Mouse (Mus musculus): Measurements from ENCODE around the gene Hid1.

Hid1 gene

DNA sequence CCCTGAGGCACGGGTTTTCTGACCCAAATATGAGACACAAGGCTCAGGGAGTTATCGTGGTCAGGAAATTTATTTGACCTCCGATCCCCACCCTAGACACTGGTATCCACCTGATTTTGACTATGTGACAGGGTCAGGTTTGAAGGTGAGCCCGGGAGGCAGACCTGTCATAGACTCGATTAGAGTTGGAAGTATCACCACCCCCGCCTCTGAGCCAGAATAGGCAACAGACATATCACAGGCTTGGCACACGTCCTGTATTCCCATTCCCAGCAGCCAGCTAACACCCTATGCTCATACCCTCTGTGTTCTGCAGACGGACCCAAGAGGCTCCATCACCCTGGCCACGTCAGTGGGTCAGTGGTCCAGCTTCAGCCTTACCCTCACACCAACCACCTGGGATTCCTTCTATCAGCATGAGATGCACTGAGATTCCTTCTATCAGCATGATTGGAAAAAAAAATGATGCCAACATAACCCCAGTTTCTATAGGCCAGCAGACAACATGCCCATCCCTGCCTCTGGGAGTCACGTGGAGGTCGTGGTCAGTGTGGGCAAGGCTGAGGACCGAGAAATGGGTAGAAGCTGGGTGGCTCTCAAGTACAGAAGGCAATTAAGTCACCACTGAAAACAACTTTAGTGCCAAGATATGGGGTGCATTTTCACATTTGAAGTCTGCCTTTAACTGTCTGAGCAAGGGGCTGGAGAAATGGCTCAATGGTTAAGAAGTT, 7.3 kb upstream of the Hid1 start:
- DNase-seq (ENCODE audit: low read depth, low spot score): no peak

DNA sequence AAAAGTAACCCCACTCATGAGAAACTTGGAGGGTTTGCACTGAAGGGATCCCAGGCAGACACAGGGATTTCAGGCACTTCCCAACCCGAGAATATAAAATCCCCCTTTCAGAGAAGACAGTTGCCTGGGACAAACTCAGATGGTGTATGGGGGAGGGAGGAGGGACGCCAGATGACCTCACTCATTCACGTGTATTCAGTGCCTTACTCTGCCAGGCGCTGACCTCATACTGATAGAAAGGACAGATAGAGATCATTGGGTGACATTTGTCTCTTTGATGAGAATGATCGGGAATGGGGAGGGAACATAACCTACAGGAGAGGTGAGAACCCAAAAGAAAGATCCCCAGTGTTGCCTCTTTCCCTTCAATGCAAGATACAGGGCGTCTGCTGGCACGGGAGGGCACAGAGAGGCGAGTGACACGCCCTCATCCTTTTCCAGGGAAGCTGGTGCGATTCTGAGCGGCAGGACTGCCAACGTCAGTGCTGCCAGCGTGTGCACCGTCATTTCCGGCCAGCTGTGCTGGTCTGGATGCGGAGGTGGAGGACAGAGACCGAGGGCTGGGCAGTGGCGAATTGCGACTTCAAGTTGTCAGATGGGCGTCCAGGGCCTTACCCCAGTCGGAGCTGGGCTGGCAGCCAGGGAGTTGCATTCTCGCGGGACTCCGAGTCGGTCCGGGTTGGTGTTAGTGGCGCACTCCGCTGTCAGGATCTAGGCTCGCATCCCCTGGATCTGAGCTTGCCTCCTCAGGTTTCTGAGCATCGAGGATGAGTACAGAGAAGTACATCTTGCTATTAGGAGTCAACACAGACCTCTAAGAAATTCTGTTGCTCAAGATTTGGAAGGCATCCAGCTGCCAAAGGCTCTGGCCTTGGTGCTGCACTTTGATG, 6.5 kb upstream of the Hid1 start:
- DNase-seq (ENCODE audit: low read depth, low spot score): peak; percentile 26

DNA sequence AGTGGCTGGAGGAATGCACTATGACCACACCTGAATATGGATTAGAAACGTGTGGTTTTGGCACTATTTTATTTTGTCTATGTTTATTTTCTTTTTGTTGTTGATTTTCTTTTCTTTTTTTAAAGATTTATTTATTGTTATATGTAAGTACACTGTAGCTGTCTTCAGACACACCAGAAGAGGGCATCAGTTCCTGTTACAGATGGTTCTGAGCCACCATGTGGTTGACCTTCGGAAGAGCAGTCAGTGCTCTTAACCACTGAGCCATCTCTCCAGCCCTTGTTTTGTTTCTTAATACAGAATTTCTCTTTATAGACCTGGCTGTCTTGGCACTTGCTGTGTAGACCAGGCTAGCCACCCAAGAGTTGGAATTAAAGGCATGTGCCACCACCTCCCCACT, 5.2 kb upstream of the Hid1 start:
- no peak for DNase-seq (ENCODE audit: low read depth, low spot score)

DNA sequence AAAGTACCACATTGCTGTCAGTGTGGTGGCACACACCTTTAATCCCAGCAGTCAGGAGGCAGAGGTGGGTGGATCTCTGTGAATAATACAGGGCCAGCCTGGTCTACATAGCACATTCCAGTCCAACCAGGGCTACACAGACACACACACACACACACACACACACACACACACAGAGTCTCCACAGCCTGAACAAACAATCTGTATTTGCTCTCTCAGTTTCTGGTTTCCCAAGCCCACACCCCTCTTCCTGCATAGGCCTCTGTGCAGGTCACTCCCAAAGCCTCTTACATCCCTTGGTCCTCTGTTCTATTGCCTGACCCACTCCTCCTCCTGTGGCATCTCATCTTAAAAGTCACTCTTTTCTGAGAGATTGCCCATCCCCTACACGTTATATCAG, 4.5 kb upstream of the Hid1 start:
- DNase-seq (ENCODE audit: low read depth, low spot score): no peak

DNA sequence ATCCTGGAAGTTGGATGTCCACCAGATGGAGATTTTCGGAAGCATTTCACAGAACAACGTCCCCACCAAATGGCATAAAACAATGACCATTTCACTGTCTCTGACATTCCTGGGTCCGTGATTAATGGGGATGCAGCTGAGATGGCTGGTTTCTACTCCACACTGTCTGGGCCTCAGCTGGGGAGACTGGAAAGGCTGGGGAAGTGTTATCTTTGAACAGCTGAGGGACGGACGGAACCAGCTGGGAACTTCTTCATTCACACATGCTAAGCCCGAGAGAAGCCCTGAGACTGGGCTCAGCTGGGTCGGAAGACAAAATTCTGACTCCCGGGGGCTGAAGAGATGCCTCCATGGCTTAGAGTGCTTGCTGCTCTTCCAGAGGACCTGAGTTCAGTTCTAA, 3.8 kb upstream of the Hid1 start:
- no peak for DNase-seq (ENCODE audit: low read depth, low spot score)

DNA sequence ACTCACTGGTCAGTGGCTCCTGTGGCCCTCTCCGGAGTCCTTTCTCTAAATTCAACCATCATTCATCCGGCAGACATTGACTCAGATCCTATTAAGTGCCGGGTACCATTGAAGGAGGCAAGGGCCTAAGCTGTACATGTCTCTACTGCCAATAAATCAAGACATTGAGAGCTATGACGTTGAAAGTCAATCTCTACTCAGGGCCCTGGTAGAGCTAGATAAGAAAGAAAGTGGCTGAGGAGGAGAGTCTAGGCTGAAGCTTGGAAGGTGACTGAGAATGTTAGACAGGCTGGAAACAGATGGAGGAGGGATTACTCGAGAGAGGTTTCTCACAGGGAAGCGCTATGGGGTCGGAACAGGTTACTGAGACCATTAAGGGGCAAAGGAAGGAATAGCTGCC, 2.8 kb upstream of the Hid1 start:
- no peak for DNase-seq (ENCODE audit: low read depth, low spot score)

DNA sequence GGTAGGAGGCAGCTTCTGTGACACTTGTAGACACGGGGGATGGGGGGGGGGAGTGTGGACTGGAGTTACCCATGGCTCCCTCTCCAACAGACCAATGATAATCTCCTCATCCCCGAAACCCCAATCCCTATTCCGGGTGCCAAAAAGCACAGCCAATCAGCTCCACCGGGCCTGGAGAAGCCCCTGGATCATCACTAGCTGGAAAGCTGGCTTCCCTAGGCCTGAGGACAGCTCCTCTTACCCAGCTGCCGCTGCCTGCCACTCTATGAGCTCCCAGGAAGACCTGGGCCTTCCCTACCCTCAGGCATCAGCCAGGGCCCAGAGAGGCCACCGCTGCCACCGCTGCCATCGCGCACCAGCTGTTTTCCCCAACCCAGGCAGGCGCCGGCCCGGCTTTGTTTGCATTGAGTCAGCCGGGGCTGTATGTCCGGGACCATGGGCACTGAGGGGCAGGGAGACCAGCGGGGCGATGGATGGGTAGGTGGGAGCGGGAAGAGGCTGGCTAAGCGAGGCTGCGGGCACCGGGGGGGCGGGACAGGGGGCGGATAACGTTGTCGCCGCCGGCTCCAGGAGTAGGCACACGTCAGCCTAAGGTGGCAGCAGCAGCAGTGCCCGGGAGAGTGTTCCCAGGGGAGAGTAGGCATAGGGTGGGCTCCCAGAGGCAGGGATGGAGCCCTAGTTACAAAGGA, 706 bp downstream of the Hid1 start:
- DNase-seq (ENCODE audit: low read depth, low spot score): peak; percentile 39

DNA sequence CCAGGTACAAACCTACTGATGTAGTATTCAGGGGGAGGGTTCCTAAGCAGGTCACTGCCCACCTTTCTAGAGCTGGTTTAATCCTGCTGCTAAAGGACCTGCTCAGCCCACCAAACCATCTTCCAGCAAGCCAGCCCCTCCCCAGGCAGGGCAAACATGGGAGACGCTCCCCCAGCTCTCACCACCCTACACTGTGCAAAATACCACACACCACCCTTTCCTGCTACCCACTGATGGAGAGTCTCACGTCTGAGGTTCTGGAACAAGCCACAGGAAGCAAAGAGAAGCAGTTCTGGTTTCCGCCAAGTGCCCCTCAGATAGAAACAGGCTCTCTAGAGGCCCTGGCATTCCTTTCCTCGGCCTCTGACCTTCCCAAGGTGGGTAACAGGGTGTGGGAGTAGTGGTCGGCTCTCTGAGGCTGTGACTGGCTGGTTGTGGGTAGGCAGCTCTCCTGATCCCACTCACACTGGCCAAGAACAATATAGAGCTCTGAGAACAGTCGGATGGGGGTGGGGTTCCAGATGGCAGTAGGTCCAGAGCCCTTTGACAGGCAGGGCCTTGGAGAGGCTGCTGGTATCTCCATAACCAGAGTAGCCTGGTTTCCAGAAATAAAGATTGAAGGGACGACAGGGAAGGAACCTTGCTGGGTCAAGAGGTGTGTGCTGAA, 1.4 kb downstream of the Hid1 start:
- no peak for DNase-seq (ENCODE audit: low read depth, low spot score)

DNA sequence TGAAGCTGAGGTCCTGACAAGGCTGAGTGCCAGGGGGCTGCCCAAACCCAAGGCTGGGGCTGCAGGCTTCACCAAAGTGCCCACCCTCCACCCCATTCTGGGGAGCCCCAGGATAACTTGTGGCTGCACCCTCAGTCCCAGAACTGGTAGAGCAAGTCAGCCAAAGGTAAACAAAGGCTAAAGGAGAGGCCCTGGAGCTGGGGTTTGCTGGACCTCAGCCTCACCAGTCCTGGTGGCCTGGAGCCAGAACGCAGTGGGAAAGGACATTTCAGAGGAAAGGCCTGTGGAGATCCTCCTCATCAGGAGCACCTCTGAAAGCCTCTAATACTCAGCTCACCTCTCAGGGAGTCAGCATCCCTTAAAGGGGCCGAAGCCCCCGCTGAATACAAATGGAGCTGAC, 3.4 kb downstream of the Hid1 start:
- no peak for DNase-seq (ENCODE audit: low read depth, low spot score)

DNA sequence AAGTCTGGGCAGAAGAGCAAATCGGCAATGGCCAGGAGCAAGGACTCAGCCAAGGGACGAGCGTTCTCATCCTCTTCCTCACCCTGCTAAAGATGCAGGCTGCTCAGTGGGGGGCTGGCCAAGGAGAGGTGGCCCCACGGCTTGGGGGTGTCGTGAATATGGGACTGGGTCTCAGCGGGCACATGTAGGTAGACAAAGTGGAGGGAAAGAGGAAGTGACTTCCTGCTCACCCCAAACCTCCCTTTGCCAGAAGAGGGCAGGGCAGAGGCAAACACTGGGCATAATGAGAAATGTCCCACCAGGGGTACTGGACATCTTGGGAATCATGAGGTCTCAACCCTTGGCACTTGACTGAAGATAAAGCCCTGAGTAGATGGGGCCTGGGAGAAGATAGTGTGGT, 7.8 kb downstream of the Hid1 start:
- DNase-seq (ENCODE audit: low read depth, low spot score): no peak

DNA sequence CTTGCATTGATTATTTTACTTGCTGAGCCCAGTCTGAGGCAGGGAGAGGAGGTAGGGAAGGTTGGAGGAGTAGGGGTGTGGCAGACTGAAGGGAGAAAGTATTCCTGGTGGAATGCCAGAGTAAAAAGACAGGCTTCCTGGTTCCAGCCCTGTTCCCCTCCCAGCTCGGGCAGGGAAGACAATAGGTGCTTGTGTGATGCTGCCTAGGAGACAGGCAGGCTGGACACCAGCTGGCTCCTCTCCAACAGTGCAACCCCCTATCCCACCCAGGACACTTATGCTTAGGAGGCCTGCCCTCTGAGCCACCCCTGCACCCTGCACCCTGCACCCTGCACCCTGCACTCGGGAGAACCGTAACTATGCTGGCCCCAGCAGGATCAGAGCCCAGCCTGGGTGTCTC, 8.3 kb downstream of the Hid1 start:
- no peak for DNase-seq (ENCODE audit: low read depth, low spot score)

DNA sequence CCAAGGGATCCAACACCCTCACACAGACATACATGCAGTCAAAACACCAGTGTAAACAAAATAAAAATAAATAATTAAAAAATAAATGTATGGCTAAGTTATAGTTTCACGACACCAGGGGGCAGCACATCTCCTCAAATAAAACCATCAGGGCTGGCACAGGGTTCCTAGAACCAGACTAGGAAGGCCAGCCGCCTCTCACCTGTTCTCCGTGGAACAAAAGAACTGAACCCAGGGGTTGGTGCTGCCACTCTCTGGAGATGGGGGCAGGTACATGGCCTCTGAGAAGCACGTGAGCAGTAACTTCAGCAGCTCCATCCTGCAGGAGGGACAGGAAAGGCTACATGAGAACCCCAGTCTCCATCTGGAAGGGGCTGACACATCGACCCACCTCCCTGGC, 9.1 kb downstream of the Hid1 start:
- peak; percentile 89 for DNase-seq (ENCODE audit: low read depth, low spot score)

DNA sequence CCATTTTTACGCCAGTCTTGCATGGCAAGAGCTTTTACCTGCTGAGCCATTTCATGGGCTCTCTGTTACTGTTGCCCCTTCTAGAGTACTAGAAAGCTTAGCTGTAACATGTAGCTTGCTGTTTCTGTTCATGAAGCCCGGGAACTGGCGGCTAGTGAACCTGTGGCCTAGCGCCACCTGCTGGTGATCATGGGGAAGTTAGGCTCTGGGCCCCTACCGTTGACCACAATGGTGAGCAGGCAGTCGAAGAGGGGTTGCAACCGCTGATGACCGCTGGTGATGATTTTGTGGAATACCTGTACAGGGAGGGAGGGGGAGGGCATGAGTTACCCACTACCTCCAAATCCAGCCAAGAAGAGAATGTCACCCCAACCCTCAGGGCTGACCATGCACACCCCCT, 13.4 kb downstream of the Hid1 start:
- DNase-seq (ENCODE audit: low read depth, low spot score): peak; percentile 89

DNA sequence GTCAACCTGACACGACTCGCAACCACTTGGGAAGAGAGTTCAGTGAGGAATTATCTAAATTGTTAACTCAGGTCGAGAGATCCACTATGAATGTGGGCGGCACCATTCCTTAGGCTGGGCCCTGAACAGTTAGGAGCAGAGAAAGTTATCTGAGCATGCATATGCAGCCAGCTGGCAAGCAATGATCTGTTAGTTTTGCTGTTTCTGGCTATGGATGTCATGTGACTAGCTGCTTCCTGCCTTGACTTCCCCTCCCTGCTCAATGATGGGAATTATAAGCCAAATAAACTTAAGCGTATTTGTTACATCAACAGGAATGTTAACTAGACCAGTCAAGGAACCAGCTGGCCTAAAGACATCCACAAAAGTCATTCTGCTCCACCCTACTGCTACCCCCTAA, 14.2 kb downstream of the Hid1 start:
- DNase-seq (ENCODE audit: low read depth, low spot score): no peak

DNA sequence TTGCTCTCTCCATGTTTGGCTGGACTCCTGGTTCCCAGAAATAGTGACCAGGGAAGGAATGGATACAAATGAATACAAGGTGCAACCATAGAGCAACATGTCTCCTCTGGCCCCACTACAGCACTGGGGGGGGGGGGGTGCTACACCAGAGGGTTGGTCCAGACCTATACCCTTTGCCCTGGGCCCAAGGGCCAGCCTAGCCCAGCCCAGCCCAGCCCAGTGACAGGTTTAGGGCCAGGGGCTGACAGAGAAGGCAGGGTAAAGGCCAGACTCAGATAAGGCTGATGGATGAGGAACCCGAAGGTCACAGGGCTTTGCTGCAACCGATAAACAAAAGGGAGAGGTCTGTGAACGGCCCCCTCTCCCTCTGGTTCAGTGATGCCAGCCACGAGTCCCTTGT, 17.6 kb downstream of the Hid1 start:
- no peak for DNase-seq (ENCODE audit: low read depth, low spot score)

DNA sequence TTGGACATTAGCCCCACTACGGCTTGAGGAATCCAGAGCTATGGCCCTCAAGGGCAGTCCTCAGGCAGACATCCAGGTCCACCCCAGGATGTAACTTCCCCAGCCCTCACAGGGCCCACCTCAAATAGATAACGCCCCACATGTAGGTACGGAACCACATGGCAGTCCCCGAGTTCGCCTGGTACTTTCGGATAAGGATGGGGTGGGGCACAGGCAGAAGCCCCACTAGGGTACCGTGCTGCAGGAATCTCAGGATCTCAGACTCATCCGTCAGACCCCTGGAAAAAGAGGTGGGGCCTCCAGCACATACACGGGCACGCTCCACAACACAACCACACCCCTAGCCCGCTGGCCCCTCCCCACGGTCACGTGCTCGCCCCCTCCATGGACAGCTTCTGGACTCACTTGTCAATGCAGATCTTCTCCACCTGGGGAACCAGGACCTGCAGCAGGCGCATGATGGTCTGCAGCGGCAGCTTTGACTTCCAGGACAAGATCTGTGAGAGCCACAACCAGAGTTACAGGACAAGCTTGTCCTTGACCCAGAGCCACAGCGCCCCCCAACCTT, 18.8 kb downstream of the Hid1 start:
- DNase-seq (ENCODE audit: low read depth, low spot score): no peak

DNA sequence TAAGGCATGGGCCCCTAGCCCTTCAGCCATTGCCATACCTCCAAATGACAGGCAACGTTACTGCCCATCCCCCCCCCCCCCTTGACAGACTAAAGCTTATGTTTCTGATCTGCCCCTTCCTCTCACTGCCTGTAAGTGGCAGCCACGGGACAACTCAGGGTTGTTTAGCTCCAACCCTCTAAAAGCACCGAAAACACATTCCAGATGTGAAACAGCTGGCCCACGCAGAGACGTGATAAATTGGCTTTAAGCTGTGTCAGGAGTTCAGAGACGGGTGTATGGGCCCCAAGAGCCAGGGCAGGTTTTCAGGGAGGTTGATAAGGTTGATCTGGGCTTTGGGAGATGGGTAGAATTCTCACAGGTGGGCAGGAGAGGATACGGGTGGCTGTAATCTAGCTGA, 22.0 kb downstream of the Hid1 start:
- no peak for DNase-seq (ENCODE audit: low read depth, low spot score)

DNA sequence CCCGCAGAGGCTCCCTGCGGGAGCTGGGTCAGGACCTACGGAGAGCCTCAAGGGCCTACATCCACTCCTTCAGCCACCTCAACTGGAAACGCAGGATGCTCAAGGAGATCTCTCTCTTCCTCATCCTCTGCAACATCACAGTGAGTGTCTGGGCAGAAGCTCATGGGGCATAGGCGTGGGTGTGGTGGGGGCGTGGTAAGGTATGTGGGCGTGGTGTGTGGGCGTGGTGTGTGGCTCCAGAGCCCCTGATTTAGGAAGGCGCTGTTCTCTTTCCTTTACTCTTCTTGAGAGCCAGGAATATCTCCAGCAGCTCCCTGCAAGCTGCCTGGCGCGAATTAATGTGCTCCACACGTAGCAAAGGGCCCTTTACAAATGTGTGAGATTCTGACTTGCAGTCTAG, 22.6 kb downstream of the Hid1 start:
- no peak for DNase-seq (ENCODE audit: low read depth, low spot score)

DNA sequence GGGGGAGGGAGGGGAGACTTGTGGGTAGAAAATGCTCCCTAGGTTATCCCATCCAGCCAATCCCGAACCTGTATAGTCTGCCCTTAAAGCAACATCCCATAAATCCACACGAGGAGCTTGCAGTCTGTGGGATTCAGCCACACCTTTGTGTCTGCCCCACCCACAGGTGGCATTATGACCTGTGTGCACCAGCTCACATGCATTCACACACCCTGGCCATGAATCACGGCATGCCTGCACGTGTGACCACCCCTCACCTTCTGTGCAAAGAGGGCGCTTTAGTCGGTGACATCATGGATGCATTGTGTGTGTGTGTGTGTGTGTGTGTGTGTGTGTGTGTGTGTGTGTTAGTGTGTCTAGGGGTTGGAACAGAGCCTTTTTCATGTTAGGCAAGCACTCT, 25.7 kb downstream of the Hid1 start:
- DNase-seq (ENCODE audit: low read depth, low spot score): no peak

DNA sequence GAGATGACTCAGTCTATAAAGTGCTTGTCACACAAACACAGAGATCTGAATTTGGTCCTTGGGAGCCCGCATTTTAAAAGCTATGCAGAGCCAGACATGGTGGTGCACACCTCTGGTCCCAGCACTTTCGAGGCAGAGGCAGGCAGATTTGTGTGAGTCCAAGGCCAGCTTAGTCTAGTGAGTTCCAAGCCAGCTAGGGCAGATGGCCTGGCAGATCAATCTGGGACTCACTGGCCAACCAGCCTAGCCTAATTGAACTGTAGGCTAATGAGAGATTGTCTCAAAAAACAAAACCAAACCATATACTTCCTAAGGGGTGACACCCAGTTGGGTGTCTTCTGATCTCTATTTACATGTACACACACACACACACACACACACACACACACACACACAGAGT, 26.3 kb downstream of the Hid1 start:
- DNase-seq (ENCODE audit: low read depth, low spot score): no peak

DNA sequence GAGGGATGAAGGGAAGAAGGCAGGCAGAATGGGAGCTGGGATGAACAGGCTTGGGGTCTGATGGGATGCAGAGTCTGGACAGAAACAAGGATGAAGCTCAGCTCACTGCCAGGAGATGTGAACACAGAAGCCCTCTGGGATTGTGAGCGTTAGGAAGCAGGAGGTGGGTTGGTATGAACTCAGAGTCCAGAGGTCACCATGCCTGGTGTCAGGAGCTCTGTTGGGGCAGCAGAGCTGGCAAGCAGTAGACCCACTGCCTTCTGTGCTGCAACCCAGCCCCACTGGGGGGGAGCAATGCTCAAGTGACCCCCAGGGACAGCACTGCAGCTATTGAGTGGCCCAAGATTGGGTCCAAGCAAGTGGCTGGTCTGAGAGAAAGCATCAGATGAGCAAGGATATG, 29.7 kb downstream of the Hid1 start:
- DNase-seq (ENCODE audit: low read depth, low spot score): no peak

DNA sequence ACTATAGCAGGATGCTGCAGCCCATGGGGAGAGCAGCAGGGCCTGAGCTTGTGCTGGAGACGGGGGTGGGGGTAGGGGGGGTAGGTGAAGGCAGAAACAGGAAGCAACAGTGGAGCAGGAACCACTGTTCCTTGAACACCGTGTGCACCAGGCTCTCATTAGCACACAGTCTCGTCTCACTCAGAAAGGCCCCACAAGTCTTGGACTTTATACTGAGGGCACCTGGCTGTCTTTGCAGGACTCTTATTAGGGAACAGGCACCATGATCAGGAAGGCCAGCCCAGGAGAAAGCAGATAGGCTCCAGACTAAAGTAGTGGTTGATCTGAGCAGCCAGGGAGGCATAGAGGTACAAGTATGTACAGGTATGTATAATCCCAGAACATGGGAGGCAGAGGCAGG, 30.2 kb downstream of the Hid1 start:
- no peak for DNase-seq (ENCODE audit: low read depth, low spot score)

Measured in CD4-positive, CD25-positive, alpha-beta regulatory T cell, adult 2 months (primary cell).